Mouse (Mus musculus): ENCODE data around the gene Plxna4.

DNA sequence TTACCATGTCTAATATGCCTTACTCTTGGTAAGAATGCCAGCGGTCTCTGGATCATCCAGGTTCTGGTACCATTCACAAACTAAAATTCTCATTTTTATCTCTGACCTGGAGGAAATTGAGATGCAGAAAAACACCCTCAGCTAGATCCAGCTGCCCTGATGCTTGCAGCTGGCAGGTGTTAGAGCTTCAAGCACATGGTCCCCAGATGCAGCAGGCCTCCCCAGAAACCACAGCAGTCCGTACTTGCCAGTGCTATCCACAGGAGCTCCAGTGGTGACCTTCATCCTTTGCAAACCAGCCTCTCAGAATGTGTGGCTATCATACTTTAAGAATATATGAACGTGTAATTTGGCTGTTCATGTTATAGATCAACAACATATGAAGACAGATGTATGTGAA, 139.2 kb downstream of the Plxna4 start:
- no peak for TF ChIP-seq CTCF (IDR thresholded peaks at IDR 0.05)
- no peak for TF ChIP-seq EP300 (IDR thresholded peaks at IDR 0.05)
